Mouse (Mus musculus) stomach, postnatal 0 days (tissue): ENCODE measurements around the gene Idi2. TPM values are rescaled to one million over a fixed set of nuclear protein-coding genes. Genes with fewer than 3 reads are reported as not detected.
A peak's percentile ranks its signal among the peaks of the same experiment; 100 is the strongest.
"Not testable (repeated sequence)": the region's sequence is repeated elsewhere in the genome, so short reads cannot be mapped to it uniquely, and the experiment has no call there.

Source experiments
- ATAC-seq: fragments of 200-750 bp; cut with Nextera tagmentation; 2 replicates; pipeline ENCODE4 v1.8.0; 2017; ENCODE audit not compliant: low FRiP score, low TSS enrichment
- DNase-seq: peaks from one replicate; pipeline ENCODE4 v3.0.0-alpha.2; 2016; ENCODE audit warnings: low spot score
- H3K27ac ChIP-seq: fragments of 300-500 bp; sonication (generic); replicated peaks from 2 replicates; pipeline ENCODE4 v1.5.1; 2014; ENCODE audit warnings: mild to moderate bottlenecking, control low read depth
- H3K27me3 ChIP-seq: fragments of 300-500 bp; sonication (generic); 2 replicates; pipeline ENCODE4 v1.6.1; 2014; ENCODE audit warnings: low read length; ENCODE audit not compliant: control insufficient read depth, insufficient read depth
- H3K36me3 ChIP-seq: fragments of 300-500 bp; sonication (generic); 2 replicates; pipeline ENCODE4 v1.6.1; 2014; ENCODE audit warnings: low read length, mixed read lengths; ENCODE audit not compliant: control insufficient read depth, insufficient read depth
- H3K4me1 ChIP-seq: fragments of 300-500 bp; sonication (generic); replicated peaks from 2 replicates; pipeline ENCODE4 v1.6.1; 2014; ENCODE audit warnings: antibody characterized with exemption; ENCODE audit not compliant: control insufficient read depth, insufficient read depth
- H3K4me2 ChIP-seq: fragments of 300-500 bp; sonication (generic); replicated peaks from 2 replicates; pipeline ENCODE4 v1.6.1; 2014; ENCODE audit warnings: low read depth, mild to moderate bottlenecking, control low read depth, moderate library complexity
- H3K4me3 ChIP-seq: fragments of 300-500 bp; sonication (generic); 2 replicates; pipeline ENCODE4 v1.5.1; 2014; ENCODE audit warnings: low read depth, low read length, control low read depth
- H3K9ac ChIP-seq: fragments of 300-500 bp; sonication (generic); 2 replicates; pipeline ENCODE4 v1.6.1; 2014; ENCODE audit warnings: mild to moderate bottlenecking, low read length, control low read depth, mixed read lengths
- H3K9me3 ChIP-seq: fragments of 300-500 bp; sonication (generic); 2 replicates; pipeline ENCODE4 v1.6.1; 2016; ENCODE audit warnings: low read length; ENCODE audit not compliant: control insufficient read depth
- CTCF ChIP-seq: IDR thresholded peaks from 2 replicates; pipeline ENCODE4 v1.5.1; 2016; ENCODE audit warnings: antibody characterized with exemption, low read depth, mild to moderate bottlenecking, moderate library complexity
- WGBS: fragments of 180-500 bp; shearing (Covaris S2); extraction: QIAGEN DNeasy Blood & Tissue Kit; methylation state at CpG from one replicate; pipeline ENCODE4 v1.1.7; 2014; 5-methylcytosine and 5-hydroxymethylcytosine counted together
- polyA plus RNA-seq: library from polyadenylated mRNA; unstranded; fragments of >200 nt; fragmentation: Nextera tagmentation; extraction: Ambion mirVana; gene quantifications from 2 replicates; pipeline ENCODE4 v1.2.1, GENCODE M21; 2015

Idi2 gene
- polyA plus RNA-seq, 1 experiment from 2014 or later, result not detected

DNA sequence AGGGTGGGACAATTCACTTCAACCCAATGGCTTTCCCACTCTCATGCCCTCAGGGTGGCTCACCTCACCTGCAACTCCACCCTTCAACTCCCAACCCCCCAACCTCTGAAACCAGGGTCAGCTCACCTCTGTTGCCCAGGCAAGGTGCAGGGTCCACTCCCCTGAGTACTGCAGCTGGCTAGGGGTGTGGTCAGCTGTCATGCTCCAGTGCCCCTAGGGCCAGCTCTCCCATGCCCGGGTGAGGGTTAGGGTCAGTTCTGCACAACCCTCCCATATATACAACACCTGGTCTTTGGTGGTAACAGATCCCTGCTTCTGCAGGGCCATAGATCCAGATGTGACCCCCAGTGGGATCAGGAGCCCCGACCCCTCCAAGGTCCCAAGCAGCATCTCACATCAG lies 2.5 kb downstream of the Idi2 start:
- H3K9ac ChIP-seq, DNase-seq, H3K36me3 ChIP-seq, ATAC-seq, H3K27ac ChIP-seq, H3K27me3 ChIP-seq, H3K4me3 ChIP-seq, H3K9me3 ChIP-seq, H3K4me1 ChIP-seq, H3K4me2 ChIP-seq: not testable (repeated sequence)
- WGBS, result 75% methylated on average over 1 of the region's 2 CpGs

DNA sequence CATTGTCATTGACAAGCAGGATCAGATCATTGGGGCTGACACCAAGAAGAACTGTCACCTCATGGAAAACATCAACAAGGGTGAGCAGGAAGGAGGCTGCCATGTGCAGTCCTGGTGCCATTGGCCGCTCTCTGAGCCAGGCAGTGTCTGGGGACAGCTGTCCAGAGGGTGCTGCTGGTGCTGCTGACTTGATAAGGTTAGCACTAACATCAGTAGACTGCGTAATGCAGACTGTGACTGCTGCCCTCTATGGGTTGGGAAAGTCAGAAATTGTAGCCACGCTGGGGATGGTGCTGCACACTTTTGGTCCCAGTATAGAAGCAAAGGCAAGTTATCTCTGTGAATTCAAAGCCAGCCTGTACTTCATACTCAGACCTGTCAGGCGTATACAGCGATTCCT lies 4.2 kb downstream of the Idi2 start:
- DNase-seq, ATAC-seq, H3K4me2 ChIP-seq, H3K9me3 ChIP-seq, H3K9ac ChIP-seq, H3K36me3 ChIP-seq, H3K27ac ChIP-seq, H3K4me3 ChIP-seq, H3K4me1 ChIP-seq, H3K27me3 ChIP-seq: not testable (repeated sequence)
- no CpG with 5 or more reads among the region's 5 CpGs for WGBS

DNA sequence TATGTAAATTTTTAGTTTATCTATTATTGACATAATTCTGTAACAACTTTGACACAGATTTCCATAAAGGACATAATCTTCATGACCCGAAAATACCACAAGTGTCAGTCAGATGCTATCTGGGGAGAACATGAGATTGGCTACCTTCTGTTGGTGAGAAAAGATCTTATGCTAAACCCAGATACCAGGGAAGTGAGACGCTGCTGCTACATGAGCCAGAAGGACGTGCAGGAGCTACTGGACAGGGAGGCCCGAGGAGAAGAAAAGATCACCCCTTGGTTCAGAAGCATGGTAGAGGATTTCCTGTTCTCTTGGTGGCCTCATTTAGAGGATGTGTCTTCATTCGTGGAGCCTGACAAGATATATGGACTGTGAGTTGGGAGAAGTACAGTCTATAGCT lies 6.4 kb downstream of the Idi2 start:
- DNase-seq, H3K36me3 ChIP-seq, H3K4me2 ChIP-seq, H3K9me3 ChIP-seq, H3K4me1 ChIP-seq, H3K4me3 ChIP-seq, H3K27ac ChIP-seq, H3K9ac ChIP-seq, H3K27me3 ChIP-seq, ATAC-seq: not testable (repeated sequence)
- WGBS, result 50% methylated on average over 1 of the region's 5 CpGs

DNA sequence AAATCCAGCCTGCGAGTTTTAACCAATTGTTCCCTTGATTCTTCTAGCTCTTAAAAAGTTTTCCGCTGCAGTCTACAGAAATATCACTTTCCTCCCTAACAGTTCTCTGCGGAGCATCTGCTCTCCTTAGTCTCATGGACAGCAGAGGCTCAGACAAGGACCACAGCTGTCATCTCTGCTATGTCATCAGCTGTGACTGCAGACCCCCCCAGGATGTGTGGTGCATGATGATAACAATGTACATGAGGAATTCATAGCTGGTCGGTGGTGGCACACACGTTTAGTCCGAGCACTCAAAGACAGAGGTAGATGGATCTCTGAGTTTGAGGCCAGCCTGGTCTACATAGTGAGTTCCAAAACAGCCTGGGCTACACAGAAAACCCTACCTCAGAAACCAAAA lies 6.9 kb downstream of the Idi2 start:
- 87% methylated on average over 5 of the region's 6 CpGs for WGBS
- not testable (repeated sequence) for H3K4me1 ChIP-seq, H3K9ac ChIP-seq, ATAC-seq, H3K4me3 ChIP-seq, H3K27ac ChIP-seq, DNase-seq, H3K9me3 ChIP-seq, H3K4me2 ChIP-seq, H3K27me3 ChIP-seq, H3K36me3 ChIP-seq

DNA sequence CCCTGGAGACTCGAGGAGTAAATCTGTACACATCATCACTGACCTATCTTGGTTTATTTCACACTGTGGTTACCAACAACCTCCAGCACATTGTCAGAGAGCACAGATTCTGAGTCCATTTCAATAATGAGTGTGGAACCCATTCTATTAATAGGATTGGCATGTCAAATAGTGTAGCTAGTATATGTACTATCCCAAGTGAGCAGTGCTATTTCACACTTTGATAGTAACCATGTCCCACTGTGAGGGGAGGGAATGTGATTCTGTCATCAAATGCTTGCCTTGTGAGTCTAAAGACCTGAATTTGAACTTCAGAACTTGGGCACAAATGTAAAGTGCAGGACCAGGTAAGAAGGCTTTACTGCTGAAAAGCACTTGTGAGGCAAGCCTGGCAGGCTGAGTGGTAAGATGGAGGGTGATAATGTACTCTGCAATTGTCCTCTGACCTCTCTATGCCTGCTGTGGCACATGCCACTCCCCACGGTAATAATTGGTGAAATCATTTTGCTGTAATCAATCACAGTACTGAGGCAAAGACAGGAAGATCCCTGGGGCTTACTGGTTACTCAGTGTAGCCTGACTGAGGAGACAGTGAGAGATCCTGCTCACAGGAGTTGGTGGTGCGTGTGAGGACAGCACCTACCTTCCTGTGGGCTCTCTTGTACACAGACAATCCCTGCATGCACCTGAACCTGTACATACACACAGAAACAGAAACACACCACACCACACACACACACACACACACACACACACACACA lies 8.6 kb downstream of the Idi2 start:
- H3K27ac ChIP-seq, H3K4me2 ChIP-seq, H3K36me3 ChIP-seq, DNase-seq, H3K4me1 ChIP-seq, H3K27me3 ChIP-seq, H3K9ac ChIP-seq, H3K4me3 ChIP-seq, H3K9me3 ChIP-seq, ATAC-seq: not testable (repeated sequence)
- 60% methylated on average over 2 of the region's 3 CpGs for WGBS

DNA sequence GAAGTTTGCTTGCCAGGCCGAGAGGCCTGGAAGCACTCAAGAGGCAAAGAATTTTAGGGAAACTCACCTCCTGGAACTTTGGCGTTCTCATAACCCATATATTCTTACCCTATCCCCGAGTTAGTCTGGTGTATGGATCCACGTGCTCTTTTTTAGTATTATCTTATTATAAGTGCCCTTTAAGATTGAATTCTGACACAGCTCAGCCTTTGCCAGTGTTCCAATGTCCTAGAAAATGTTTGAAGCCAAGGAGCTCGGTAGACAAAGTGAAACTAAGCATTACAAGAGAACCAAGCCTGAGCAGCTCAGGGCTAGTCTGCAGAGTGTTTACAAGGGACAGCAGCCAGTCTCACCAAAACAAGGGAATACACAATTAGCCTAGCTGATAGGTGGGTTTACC lies 9.6 kb downstream of the Idi2 start:
- H3K27ac ChIP-seq, H3K4me1 ChIP-seq, H3K4me2 ChIP-seq, H3K9ac ChIP-seq, H3K36me3 ChIP-seq, H3K27me3 ChIP-seq, DNase-seq, ATAC-seq, H3K4me3 ChIP-seq, H3K9me3 ChIP-seq: not testable (repeated sequence)
- WGBS, result 28% methylated on average over 5 of the region's 5 CpGs

DNA sequence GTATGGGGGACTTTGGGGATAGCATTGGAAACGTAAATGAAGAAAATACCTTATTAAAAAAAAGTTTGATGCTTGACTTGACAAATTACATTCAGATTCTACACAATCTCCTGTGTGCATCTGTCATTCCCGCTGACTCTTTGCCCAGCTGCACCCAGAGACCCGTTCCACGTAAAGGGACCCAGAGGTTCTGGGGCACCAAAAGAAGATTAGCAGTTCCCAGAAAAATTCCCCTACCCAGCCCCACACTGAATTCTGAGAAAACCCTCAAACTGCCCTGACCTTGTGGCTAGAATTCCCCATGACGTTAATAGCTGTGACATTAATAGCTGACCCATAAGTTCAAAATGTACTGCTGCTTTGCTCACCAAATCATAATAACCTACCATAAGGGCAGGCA lies 12.6 kb downstream of the Idi2 start:
- Histone ChIP-seq H3K36me3 (no peaks in the 10 kb centered on the region), H3K9me3 (no peaks in the 10 kb centered on the region), H3K27me3 (no peaks in the 10 kb centered on the region), H3K4me2 (no peak overlapping the region), H3K4me1 (no peaks in the 10 kb centered on the region), H3K27ac (no peak overlapping the region), H3K9ac (no peak overlapping the region), H3K4me3 (no peak overlapping the region)
- 88% methylated on average over 5 of the region's 5 CpGs for WGBS
- ATAC-seq (no peak), DNase-seq (peak; percentile 7)
- TF ChIP-seq CTCF, result no peak
